Mouse (Mus musculus): ENCODE data around the gene Wdr54.

- TF ChIP-seq CTCF (IDR thresholded peaks at IDR 0.05; ENCODE audit: low read depth) (no peak), EP300 (IDR thresholded peaks at IDR 0.05; ENCODE audit: low read depth) (no peak)
These were observed 34.1 kb downstream of the Wdr54 start for GRCm38 (mm10) chr6:83121863-83122710.

Measured in heart, postnatal 0 days (tissue).